Mouse (Mus musculus): ENCODE results near the gene Cks1brt.
"Not testable (repeated sequence)": the region's sequence is repeated elsewhere in the genome, so short reads cannot be mapped to it uniquely, and the experiment has no call there.

Gene Cks1brt

GRCm38 (mm10) chr8:85151624-85152023 is at the start of gene Cks1brt:
TSS of gene Cks1brt (plus strand) at chr8:85151924.
- no peak for DNase-seq

GRCm38 (mm10) chr8:85113241-85113640 is 38.5 kb upstream of the Cks1brt start:
- no peak for DNase-seq

- no peak for DNase-seq
Observed at GRCm38 (mm10) chr8:85115501-85115900, 36.2 kb upstream of the Cks1brt start.

- no peak for DNase-seq
Observed at GRCm38 (mm10) chr8:85116984-85117383, 34.7 kb upstream of the Cks1brt start.

GRCm38 (mm10) chr8:85119052-85119981 is 32.4 kb upstream of the Cks1brt start:
- peak; percentile 42 for DNase-seq

- not testable (repeated sequence) for DNase-seq
Observed at GRCm38 (mm10) chr8:85120251-85120650, 31.5 kb upstream of the Cks1brt start.

GRCm38 (mm10) chr8:85122995-85123394 is 28.7 kb upstream of the Cks1brt start, which contains the start of gene Zfp791:
TSS of gene Zfp791 (minus strand) at chr8:85123095.
- DNase-seq: no peak

GRCm38 (mm10) chr8:85123691-85124090 is 28.0 kb upstream of the Cks1brt start:
- DNase-seq: no peak

GRCm38 (mm10) chr8:85132335-85132734 is 19.4 kb upstream of the Cks1brt start:
- DNase-seq: no peak

- not testable (repeated sequence) for DNase-seq
Observed at GRCm38 (mm10) chr8:85135690-85136089, 16.0 kb upstream of the Cks1brt start.

GRCm38 (mm10) chr8:85142516-85142915 is 9.2 kb upstream of the Cks1brt start:
- DNase-seq: no peak

- peak; percentile 44 for DNase-seq
Observed at GRCm38 (mm10) chr8:85171291-85171690, 19.6 kb downstream of the Cks1brt start.

GRCm38 (mm10) chr8:85175892-85176291 is 24.2 kb downstream of the Cks1brt start:
- DNase-seq: no peak

GRCm38 (mm10) chr8:85192346-85192745 is 40.6 kb downstream of the Cks1brt start:
- no peak for DNase-seq

GRCm38 (mm10) chr8:85220220-85220619 is 68.5 kb downstream of the Cks1brt start:
- no peak for DNase-seq

- no peak for DNase-seq
Observed at GRCm38 (mm10) chr8:85220992-85221391, 69.3 kb downstream of the Cks1brt start.

Measured in thymus, postnatal 4 days (tissue).